Mouse (Mus musculus) bone marrow, adult 2 months (tissue): ENCODE results near the gene Naa35. TPM values are rescaled to one million over a fixed set of nuclear protein-coding genes. Genes with fewer than 3 reads are reported as not detected.
A peak's percentile ranks its signal among the peaks of the same experiment; 100 is the strongest.

Source experiments
- H3K27ac ChIP-seq: fragments of 200-500 bp; 2 replicates; pipeline ENCODE4 v1.5.1; 2012; ENCODE audit warnings: low read depth, mild to moderate bottlenecking, control low read depth, inconsistent platforms, low read length; ENCODE audit not compliant: control insufficient read depth, poor library complexity, insufficient read depth
- H3K4me1 ChIP-seq: fragments of 200-500 bp; 2 replicates; pipeline ENCODE4 v1.6.1; 2011; ENCODE audit warnings: low read length; ENCODE audit not compliant: control insufficient read depth, insufficient read depth
- H3K4me3 ChIP-seq: fragments of 200-500 bp; replicated peaks from 2 replicates; pipeline ENCODE3; 2011; ENCODE audit warnings: mild to moderate bottlenecking, low read depth, low read length, control low read depth; ENCODE audit not compliant: control insufficient read depth
- CTCF ChIP-seq: fragments of 200-500 bp; IDR thresholded peaks from 2 replicates; pipeline ENCODE4 v1.5.1; 2011; ENCODE audit warnings: low read length, control low read depth; ENCODE audit not compliant: control insufficient read depth, insufficient read depth
- POLR2A ChIP-seq: fragments of 200-500 bp; IDR thresholded peaks from 2 replicates; pipeline ENCODE4 v1.6.1; 2011; ENCODE audit warnings: low read depth, mild to moderate bottlenecking, control low read depth, low read length, borderline replicate concordance; ENCODE audit not compliant: control insufficient read depth
- WGBS: fragments of 180-500 bp; shearing (Covaris S2); methylation state at CpG from one replicate; pipeline ENCODE4 v1.1.7; 2018; 5-methylcytosine and 5-hydroxymethylcytosine counted together
- polyA plus RNA-seq: library from polyadenylated mRNA; stranded (reverse); fragments of >200 nt; gene quantifications from 2 replicates; pipeline ENCODE4 v1.2.4, GENCODE M21; 2011; ENCODE audit warnings: low replicate concordance; ENCODE audit not compliant: missing spikeins, insufficient read depth, insufficient read length

Naa35 gene
- polyA plus RNA-seq, 1 experiment: 94.8 TPM

DNA sequence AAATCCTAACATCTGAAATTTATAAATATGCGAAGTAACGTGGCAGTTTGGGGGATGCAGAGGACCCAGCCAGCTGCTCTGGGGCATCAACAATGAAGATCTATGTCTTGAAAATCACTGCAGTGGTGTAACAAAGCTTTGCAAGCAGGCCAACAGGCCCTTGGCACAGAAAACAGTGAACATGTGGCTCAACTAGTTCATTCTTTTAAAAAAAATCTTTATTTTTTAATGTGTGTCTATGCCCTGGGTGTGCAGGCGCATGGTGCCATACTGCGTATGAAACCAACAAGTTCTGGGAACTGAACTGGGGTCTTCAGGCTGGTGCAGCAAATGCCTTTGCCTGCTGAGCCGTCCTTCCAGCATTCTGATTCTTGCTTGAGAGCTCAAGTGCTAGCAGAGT is 32.8 kb upstream of the Naa35 start:
- Histone ChIP-seq H3K4me1 (peaks cover 3% of the 10 kb centered on the region), H3K27ac (no peak overlapping the region), H3K4me3 (no peak overlapping the region)
- no peak for TF ChIP-seq POLR2A
- TF ChIP-seq CTCF: no peak
- 90% methylated on average over 5 of the region's 5 CpGs for WGBS

DNA sequence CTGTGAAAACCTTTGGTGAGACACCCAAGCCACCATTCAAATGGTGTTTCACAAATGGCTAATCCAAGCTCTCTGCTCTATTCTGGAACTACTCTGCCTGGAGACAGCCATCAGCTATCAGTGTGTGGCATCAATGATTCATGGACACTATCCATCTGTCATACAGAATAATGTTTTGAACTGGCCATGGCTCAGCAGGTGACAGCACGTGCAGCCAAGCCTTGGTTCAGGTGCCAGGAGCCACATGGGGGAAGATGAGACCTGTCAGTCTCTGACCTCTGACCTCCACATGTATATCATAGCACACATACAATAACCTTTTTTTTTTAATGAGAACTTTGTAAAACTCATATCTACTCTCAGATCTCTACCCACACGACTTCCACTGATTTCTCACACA is 32.3 kb upstream of the Naa35 start:
- 71% methylated on average over 2 of the region's 2 CpGs for WGBS
- H3K27ac ChIP-seq: no peak overlapping the region
- no peak overlapping the region for H3K4me3 ChIP-seq
- peaks cover 3% of the 10 kb centered on the region for H3K4me1 ChIP-seq
- TF ChIP-seq POLR2A: no peak
- TF ChIP-seq CTCF: no peak

DNA sequence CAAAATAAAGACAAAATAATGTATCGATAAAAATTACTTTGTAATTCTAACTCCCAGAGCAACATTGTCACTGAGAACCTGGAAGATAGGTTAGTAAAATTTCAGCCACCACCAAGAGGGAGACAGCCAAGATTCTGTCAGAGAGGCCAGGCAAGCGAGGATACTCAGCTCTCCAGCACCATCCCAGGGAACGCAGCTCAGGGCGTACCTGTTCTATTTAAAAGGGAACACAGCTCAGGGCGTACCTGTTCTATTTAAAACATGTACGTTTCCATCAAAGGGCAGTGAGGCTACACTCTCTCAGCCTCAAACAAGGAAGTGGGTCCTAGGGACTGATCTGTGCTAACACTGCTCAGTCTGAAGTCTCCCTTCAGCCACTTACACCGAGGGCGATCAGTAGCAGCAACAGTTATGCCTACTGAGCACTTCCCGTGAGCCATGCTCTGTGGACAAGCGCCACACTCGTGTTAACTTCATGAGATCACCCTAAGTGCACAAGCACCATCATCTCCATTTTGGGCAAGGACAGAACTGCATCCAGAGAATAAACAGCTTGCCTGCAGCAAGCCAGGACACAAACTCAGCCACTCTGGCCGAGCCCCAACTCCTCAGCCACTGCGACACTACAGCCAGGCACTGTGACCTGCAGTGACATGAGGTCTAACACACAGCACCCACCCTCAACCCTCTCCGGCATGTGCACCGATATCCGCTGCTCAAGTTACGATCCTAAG is 30.1 kb upstream of the Naa35 start:
- Histone ChIP-seq H3K4me3 (no peak overlapping the region), H3K27ac (no peak overlapping the region), H3K4me1 (peaks cover 3% of the 10 kb centered on the region)
- 78% methylated on average over 17 of the region's 17 CpGs for WGBS
- TF ChIP-seq CTCF: no peak
- TF ChIP-seq POLR2A: no peak

DNA sequence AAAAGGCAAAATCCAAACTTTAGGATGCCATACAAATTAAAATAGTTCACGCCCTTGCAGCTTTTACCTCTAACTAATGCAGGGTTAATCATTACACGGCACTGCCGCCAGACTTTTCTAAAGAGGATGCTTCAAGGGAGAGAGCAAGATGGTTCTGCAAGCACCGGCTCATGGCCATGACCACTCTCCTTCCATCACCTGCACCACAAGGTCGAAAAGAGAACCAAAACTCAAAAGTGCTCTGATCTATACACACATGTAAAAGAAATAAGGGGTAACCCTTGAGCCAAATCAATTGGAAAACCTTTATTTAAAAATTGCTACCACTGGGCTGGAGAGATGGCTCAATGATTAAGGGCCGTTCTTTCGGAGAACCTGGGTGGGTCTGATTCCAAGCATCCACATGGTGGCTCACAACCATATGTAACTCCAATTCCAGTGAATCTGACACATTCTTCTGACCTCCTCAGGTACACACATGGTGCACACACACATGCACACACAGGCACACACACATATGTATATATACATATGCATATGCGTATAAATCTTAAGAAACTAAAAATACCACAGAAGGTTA is 29.4 kb upstream of the Naa35 start:
- TF ChIP-seq CTCF (no peak), POLR2A (no peak)
- Histone ChIP-seq H3K27ac (no peak overlapping the region), H3K4me3 (no peak overlapping the region), H3K4me1 (peaks cover 3% of the 10 kb centered on the region)
- 84% methylated on average over 8 of the region's 8 CpGs for WGBS

DNA sequence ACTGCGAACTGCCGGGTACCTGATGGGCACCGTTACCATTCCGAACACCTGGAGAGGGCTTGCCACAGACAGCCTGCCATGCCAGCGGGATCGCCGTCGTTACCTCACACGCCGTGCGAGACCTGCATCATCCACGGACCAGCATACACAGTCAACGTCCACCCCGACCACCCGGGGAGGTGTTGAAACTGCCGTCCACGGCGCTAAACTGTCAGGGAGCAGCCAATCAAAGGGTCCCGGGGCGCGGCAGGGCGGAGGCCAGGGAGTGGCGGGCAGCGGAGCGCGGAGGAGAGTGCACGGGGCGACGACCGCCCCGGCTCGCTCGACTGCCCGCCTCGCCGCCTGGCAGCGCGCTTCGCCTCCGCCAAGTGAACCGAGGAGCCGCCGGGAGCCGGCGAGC is 28.4 kb upstream of the Naa35 start:
- peak overlapping the region; percentile 95 for H3K27ac ChIP-seq
- under 1% methylated on average over 44 of the region's 45 CpGs for WGBS
- no peak for TF ChIP-seq CTCF
- peak; percentile 24; the same call in 1 of the 2 replicates for TF ChIP-seq POLR2A
- H3K4me1 ChIP-seq: peaks cover 3% of the 10 kb centered on the region
- H3K4me3 ChIP-seq: peak overlapping the region; percentile 79

DNA sequence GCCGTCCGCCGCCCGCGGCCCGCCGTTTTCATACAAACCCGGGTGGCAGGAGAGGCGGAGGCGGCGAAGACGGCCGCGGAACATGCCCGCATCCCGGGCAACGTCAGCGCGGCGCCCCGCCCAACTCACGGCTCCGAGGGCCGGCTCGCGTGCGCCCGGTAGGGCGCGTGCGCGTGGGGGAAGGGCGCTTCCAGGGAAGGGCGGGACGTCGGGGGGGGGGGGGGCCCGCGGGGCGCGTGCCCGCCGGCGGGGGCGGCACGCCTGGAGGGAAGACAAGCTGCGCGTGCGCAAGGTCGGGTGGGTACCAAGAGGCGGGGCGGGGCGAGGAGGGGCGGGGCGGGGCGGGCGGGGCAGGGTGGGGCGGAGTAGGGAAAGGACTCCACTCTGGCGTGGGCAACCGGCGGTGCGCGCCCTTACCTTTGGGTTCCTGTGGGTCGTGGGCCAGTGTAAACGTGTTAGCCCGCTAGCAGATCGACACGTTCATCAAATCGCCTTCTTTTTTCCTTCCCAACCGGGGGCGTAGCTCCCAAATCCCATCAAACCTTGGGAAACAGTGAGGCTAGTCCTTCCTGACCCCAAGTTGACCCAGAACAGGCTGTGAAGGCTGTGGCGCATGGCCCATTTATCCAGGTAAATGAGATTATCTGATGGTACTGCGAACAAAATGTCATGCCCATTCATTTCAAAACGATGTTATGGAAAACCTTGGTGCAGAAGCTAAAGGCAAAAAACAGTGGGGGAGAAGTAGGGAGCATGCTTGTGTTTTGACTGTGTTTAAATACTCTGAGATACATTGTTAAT is 27.7 kb upstream of the Naa35 start:
- 0 out of 2 replicates have a peak, but pooled peaks have one; percentile 17 for TF ChIP-seq POLR2A
- TF ChIP-seq CTCF: no peak
- peak overlapping the region; percentile 95 for H3K27ac ChIP-seq
- under 1% methylated on average over 48 of the region's 73 CpGs for WGBS
- H3K4me3 ChIP-seq: peak overlapping the region; percentile 85
- H3K4me1 ChIP-seq: peaks cover 3% of the 10 kb centered on the region

DNA sequence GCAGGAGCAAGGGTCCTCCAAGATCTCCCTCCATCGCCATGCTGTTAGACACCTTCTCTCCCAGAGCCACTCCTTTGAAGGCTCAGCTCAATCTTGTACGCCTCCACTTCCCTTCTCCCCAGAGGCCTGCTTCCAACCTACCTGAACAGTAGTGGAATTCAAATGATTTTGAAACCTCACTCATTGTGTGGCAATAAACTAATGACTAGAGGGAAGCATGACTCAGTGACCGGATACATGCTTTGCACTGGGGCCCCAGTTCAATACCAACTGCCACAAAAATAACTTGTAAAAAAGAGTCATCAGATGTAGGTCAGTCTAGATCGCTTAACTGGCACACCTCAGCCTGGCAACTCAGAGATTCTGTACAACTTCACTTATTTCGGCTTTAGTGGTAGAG is 26.3 kb upstream of the Naa35 start:
- TF ChIP-seq CTCF (no peak), POLR2A (no peak)
- no peak overlapping the region for H3K4me3 ChIP-seq
- peak overlapping the region; percentile 17 for H3K27ac ChIP-seq
- WGBS: 57% methylated on average over 5 of the region's 5 CpGs
- peaks cover 3% of the 10 kb centered on the region for H3K4me1 ChIP-seq

DNA sequence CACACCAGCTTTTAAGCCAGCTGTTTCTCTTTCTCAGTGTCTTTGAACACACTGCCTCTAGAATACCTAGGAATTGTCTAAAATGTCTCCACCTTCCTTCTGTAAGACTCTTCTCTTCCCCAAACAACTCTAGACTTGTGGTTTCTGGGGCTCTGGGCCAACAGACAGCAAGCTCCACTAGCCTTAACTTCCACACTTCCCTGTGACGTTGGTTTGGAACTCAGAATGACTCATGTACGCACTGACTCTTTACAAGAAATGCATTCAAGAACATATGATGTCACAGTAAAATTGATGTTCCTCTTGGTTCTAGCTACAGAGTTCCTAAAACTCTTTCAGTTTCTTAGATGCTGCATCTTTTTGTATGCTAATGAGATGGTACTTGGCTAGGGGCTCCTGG is 22.6 kb upstream of the Naa35 start:
- WGBS: 25% methylated on average over 2 of the region's 2 CpGs
- no peaks in the 10 kb centered on the region; the same call in 1 of the 2 replicates for H3K4me1 ChIP-seq
- TF ChIP-seq CTCF: no peak
- no peak for TF ChIP-seq POLR2A
- H3K4me3 ChIP-seq: no peak overlapping the region
- H3K27ac ChIP-seq: no peak overlapping the region
